Mouse (Mus musculus) urinary bladder, adult 2 months (tissue): Measurements from ENCODE around the gene Caskin1. TPM values are rescaled to one million over a fixed set of nuclear protein-coding genes. Genes with fewer than 3 reads are reported as not detected.
A peak's percentile ranks its signal among the peaks of the same experiment; 100 is the strongest.

ENCODE experiments used
- DNase-seq: peaks from one replicate; pipeline ENCODE4 v3.0.0; 2022; ENCODE audit warnings: low spot score
- polyA plus RNA-seq: library from polyadenylated mRNA; depleted of rRNA; stranded (reverse); fragments of >200 nt; gene quantifications from 2 replicates; pipeline ENCODE4 v1.2.3, GENCODE M21; 2012

Caskin1 gene
- polyA plus RNA-seq, 1 experiment: 0.76 TPM

DNA sequence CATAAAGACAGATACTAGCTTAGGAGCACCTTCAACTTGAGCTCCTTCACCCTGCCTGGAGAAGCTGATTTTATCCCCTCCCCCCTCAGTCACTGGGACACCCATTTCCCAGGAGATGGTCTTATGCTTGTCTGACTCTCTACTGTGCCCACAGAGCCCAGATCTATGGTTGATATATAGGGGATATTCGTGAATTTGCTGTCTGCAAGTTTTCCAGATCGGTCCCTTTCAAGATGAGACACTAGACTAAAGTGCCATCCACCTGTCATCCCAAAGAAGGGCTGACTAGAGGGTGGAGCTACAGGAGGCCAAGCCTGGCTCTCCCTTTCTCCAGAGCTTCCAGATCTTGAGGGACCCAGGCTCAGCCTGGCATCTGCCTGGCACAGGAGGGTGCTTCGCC lies 42.7 kb downstream of the Caskin1 start:
- DNase-seq: no peak

DNA sequence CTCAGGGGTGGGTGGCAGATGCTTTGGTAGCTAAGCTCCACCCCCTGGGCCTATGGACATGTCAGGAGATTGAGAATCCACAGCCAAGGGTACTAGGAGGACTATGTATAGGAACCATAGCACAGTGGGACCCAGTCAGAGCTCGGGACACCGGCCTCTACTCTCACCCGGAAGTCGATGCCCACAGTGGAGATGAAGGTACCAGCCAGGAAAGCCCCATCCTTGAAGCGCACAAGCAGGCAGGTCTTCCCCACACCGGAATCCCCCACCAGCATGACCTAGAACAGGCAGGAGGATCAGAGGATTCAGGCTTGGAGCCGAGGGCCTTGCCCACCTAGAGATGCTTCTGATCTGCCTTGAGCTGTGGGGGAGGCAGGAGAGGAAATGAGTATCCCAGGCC lies 43.6 kb downstream of the Caskin1 start:
- no peak for DNase-seq

- DNase-seq: peak; percentile 61
Observed at GRCm38 (mm10) chr17:24533099-24533992, 44.9 kb downstream of the Caskin1 start.

DNA sequence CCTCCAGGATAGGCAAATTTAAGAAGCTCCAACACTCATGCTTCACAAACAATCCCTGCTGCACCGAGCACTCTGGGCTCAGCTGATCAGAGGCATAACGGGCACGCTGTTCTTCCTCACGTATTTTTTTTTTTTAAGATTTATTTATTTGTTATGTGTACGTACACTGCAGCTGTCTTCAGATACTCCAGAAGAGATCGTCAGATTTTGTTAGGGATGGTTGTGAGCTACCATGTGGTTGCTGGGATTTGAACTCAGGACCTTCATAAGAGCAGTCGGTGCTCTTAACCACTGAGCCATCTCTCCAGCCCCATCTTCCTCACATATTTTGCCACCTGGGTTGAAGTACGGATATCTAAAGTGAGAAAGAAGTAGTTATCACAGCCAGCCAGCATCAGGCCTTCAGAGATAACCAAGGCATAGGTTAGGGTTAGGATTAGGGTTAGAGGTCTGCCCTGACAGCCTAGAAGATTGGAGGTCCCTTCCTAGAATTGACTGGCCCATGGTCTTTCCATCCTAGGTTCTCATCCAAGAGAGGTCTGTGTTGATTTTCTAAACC lies 45.8 kb downstream of the Caskin1 start, which contains the start of gene Rab26:
Gene Rab26 (minus strand): TSS at position 51 of the 559 bp plus-strand sequence.
- no peak for DNase-seq

- DNase-seq: no peak
Observed at GRCm38 (mm10) chr17:24535300-24535699, 46.9 kb downstream of the Caskin1 start.

DNA sequence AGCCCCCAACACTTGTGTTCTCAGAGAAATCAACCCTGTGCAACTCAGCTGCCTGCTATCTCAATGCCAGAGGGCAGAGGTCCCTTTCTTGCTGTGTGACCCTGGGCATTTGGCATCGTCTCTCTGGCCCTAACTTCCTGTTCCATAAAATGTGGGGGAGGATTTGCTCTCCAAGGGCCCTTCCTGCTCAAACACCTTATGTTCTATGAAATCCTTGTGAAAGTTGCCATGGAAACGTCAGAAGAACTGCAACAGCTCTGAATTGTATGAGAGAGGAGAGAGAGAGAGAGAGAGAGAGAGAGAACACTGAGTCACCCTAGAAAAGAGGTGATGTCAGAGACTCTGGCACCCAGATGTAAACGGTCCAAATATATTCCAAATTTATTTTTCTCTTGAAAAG lies 49.1 kb downstream of the Caskin1 start:
- DNase-seq: no peak

DNA sequence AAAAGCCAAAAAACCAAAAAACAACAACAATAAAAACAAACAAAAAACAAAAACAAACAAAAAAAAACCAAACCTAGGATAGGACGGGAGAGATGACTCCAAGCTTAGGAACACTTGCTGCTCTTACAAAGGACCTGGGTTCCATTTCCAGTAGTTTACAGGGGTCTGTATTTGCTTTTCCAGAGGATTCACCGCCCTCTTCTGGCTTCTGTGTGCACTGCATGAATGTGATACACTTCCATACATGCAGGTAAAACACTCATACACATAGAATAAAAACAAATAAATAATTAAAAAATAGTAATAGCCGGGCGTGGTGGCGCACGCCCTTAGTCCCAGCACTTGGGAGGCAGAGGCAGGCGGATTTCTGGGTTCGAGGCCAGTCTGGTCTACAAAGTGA lies 50.5 kb downstream of the Caskin1 start:
- no peak for DNase-seq

- no peak for DNase-seq
Observed at GRCm38 (mm10) chr17:24540375-24540774, 52.0 kb downstream of the Caskin1 start.

- no peak for DNase-seq
Observed at GRCm38 (mm10) chr17:24544613-24545012, 56.2 kb downstream of the Caskin1 start.

- no peak for DNase-seq
Observed at GRCm38 (mm10) chr17:24545247-24545646, 56.8 kb downstream of the Caskin1 start.

DNA sequence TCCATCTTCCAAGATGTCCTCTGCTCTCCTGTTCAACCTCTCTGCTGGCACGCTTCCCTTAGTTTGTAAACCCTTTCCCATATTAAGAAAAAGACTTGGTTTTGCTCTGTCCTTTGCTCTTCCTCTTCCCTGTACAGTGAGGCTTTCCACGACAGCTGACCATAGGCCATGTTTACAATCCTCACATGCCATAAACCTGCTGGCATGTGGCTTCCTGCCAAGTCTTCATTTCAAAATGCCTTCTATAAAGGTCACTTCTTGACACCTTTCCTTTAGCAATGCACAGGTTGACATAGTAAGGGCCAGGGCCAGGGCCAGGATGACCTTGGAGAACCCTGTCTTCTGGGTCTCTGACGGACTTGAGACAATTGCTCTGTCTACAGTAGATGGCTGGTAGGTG lies 57.8 kb downstream of the Caskin1 start:
- no peak for DNase-seq

GRCm38 (mm10) chr17:24548435-24548834 lies 60.0 kb downstream of the Caskin1 start:
- no peak for DNase-seq

DNA sequence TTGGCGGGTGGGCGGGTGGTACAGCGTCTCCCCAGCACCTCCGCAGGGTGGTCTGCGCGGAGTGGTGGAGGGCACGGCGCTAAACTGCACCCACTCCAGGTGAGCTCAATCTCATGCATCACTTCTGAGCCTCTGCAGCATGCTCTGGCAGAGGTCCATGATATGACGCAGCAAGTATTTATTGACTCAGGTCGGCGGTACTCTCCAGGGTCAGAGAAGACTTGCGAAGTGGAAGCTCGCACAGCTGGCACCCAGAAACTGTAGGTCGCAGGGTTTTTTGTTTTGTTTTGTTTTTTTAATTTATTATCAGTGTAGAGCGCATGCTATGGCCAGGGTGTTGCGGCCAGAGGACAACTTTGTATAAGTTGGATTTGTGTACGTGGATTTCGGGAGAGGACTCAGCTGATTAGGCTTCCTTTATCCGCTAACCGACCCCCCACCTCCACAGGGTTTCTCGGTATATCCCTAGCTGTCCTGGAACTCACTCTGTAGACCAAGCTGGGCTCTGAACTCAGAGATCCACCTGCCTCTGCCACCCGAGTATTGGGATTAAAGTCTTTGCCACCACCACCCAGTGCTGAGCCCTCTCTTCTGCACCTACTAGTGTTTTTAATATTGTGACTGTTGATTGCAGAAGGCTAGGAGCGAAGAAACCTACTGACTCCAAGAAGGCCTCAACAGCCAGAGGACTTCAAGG lies 60.7 kb downstream of the Caskin1 start:
- peak; percentile 31 for DNase-seq

DNA sequence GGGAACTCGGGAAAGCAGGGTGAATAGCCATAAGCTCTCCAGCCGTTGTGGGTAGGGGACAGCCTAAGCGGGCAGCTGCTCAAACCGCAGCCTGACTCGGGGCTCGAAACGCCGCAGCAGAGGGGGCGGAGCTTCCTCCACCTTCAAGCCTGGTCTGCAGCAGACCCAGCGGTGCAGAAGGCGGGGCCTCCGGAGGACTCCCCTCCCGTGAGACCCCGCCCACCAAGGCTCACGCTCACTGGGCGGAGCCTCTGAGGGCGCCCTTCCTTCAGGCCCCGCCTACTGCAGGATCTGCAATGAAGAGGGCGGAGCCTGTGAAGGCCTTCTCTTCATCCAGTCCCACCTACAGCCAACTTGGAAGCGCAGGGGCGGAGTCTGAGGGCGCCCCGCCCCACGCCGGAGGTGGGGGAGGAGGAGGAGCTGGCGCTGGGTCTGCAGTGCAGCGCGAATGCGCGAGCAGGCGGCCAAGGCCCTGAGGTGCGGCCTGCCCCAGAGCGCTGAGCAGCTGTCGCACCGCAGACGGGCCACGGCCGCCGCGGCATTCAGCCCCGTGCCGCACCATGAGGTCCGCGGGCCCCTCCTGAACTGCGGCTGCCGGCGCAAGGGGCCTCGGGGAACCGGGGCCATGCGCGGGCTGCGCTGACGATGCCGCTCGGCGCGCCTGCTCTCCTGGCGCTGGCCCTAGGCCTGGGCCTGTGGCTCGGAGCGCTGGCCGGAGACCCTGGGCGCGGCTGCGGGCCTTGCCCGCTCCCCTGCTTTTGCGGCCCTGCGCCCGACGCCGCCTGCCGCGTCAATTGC lies 61.4 kb downstream of the Caskin1 start, which contains the start of gene Pkd1:
Gene Pkd1 (plus strand): TSS at position 217 of the 798 bp plus-strand sequence.
- peak; percentile 97 for DNase-seq

DNA sequence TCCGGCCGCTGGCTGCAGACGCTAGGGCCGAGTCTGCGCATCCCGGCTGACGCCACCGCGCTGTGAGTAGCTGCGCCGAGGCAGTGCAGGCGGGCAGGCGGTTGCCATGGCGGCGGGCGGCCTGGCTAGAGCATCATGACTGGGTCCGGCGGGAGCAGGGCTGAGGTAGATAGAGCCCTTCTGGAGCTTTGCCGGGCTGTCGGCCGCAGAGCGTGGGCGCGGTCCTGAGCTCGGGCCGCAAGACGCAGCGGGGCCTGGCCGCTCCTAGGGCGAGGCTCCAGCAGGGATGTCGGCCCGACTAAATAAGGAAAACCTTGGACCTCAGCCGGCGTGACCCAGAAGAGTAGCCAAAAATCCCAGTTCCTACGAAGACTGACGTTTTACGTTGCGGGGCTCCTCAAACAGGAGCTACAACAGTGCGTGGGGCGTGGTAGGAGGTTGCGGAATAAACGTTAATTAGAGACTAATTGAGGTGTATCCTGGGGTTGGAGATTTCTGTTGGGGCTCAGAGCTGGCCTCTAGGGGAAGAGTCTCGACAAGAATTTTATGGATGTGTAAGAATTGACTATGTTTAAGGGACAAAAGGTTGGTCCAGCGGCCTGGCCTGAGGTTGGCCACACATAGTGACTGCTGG lies 62.1 kb downstream of the Caskin1 start:
- peak; percentile 71 for DNase-seq

GRCm38 (mm10) chr17:24551050-24551444 lies 62.6 kb downstream of the Caskin1 start:
- DNase-seq: no peak

GRCm38 (mm10) chr17:24557091-24557490 lies 68.7 kb downstream of the Caskin1 start:
- DNase-seq: no peak
